Mouse (Mus musculus) subcutaneous adipose tissue, adult 2 months (tissue): ENCODE results near the gene Kcnj6. TPM values are rescaled to one million over a fixed set of nuclear protein-coding genes. Genes with fewer than 3 reads are reported as not detected.

Experiments used
- polyA plus RNA-seq: library from polyadenylated mRNA; depleted of rRNA; stranded (reverse); fragments of >200 nt; gene quantifications from 2 replicates; pipeline ENCODE4 v1.2.3, GENCODE M21; 2012; ENCODE audit warnings: low replicate concordance; rRNA removed

Gene Kcnj6
- polyA plus RNA-seq: not detected in 2 replicates

DNA sequence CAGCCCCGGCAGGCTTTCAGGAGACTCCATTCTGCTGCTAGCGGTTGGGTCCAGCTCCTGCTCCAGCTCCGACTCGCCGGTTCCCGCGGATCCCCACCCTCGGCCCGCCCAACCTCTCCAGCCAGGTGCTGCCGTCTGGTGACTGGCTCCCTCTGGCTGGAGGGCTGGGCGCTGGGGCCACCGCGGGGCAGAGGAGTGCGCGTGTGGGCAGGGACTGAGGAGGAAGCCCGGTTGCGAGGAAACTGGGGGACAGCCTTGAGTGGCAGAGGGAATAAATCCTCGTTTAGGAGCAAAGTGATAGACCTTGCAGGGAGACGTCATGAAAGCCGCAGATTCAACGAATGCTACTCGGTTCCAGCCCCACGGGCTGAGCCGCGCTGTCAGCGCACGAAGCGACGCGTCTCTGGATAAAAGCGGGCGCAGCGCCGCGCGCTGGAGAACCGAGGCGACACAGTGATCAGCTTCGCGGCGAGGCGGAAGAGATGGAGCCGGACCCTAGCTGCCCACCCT is at the start of gene Kcnj6:
TSS of gene Kcnj6 (minus strand) at position 362 of the 510 bp plus-strand sequence.

